Comparison of ENCODE assay signal across 8 mouse cellular contexts in genomic region chr2:103667962-103668815, GRCm38 (mm10).
DNase-seq lines count a peak whose midpoint lies in the region; ATAC-seq lines count a peak whose summit lies in the region.

No protein-coding gene starts in this region.

- H3K36me3 ChIP-seq in midbrain, embryonic 13.5 days: no peaks in the 10 kb centered on the region
- no peaks in the 10 kb centered on the region for H3K36me3 ChIP-seq in midbrain, embryonic 16.5 days (ENCODE audit: control insufficient read depth, insufficient read depth, low read length)
- H3K36me3 ChIP-seq in kidney, embryonic 15.5 days: no peaks in the 10 kb centered on the region
- H3K36me3 ChIP-seq in liver, embryonic 12.5 days: no peaks in the 10 kb centered on the region

- H3K4me2 ChIP-seq in midbrain, embryonic 13.5 days (replicated peaks): no peak overlapping the region
- H3K4me2 ChIP-seq in midbrain, embryonic 16.5 days (ENCODE audit: low read length): no peak overlapping the region
- no peak overlapping the region for H3K4me2 ChIP-seq in kidney, embryonic 15.5 days
- H3K4me2 ChIP-seq in liver, embryonic 12.5 days: no peak overlapping the region

- peaks cover 27% of the 10 kb centered on the region for H3K4me1 ChIP-seq in midbrain, embryonic 13.5 days (replicated peaks)
- H3K4me1 ChIP-seq in midbrain, embryonic 16.5 days (ENCODE audit: control insufficient read depth, insufficient read depth, low read length): peaks cover 6% of the 10 kb centered on the region
- H3K4me1 ChIP-seq in kidney, embryonic 15.5 days: peaks cover 27% of the 10 kb centered on the region
- peaks cover 10% of the 10 kb centered on the region; the same call in 1 of the 2 replicates for H3K4me1 ChIP-seq in liver, embryonic 12.5 days

- H3K4me3 ChIP-seq in midbrain, embryonic 13.5 days (replicated peaks): no peak overlapping the region
- no peak overlapping the region for H3K4me3 ChIP-seq in midbrain, embryonic 16.5 days (ENCODE audit: low read depth, low read length)
- no peak overlapping the region for H3K4me3 ChIP-seq in kidney, embryonic 15.5 days (replicated peaks)
- H3K4me3 ChIP-seq in liver, embryonic 12.5 days: no peak overlapping the region

- no peaks in the 10 kb centered on the region for H3K9me3 ChIP-seq in midbrain, embryonic 13.5 days
- H3K9me3 ChIP-seq in midbrain, embryonic 16.5 days (replicated peaks; ENCODE audit: control insufficient read depth, low read length, poor library complexity, severe bottlenecking): no peaks in the 10 kb centered on the region
- no peaks in the 10 kb centered on the region for H3K9me3 ChIP-seq in kidney, embryonic 15.5 days (replicated peaks)
- H3K9me3 ChIP-seq in liver, embryonic 12.5 days (replicated peaks): no peaks in the 10 kb centered on the region

- no peak overlapping the region for H3K9ac ChIP-seq in midbrain, embryonic 13.5 days (replicated peaks)
- no peak overlapping the region for H3K9ac ChIP-seq in midbrain, embryonic 16.5 days (ENCODE audit: low read depth, low read length)
- H3K9ac ChIP-seq in kidney, embryonic 15.5 days: no peak overlapping the region
- H3K9ac ChIP-seq in liver, embryonic 12.5 days: no peak overlapping the region

- no peaks in the 10 kb centered on the region for H3K27me3 ChIP-seq in midbrain, embryonic 13.5 days
- H3K27me3 ChIP-seq in midbrain, embryonic 16.5 days (ENCODE audit: control insufficient read depth, insufficient read depth, low read depth, low read length): no peaks in the 10 kb centered on the region
- H3K27me3 ChIP-seq in kidney, embryonic 15.5 days: no peaks in the 10 kb centered on the region
- H3K27me3 ChIP-seq in liver, embryonic 12.5 days (replicated peaks): no peaks in the 10 kb centered on the region

- H3K27ac ChIP-seq in midbrain, embryonic 13.5 days: no peak overlapping the region
- no peak overlapping the region for H3K27ac ChIP-seq in midbrain, embryonic 16.5 days (ENCODE audit: low read length)
- 0 out of 2 replicates have a peak overlapping the region, but pooled peaks have one; percentile 28 for H3K27ac ChIP-seq in kidney, embryonic 15.5 days
- H3K27ac ChIP-seq in liver, embryonic 12.5 days: no peak overlapping the region

- peak; percentile 65 for DNase-seq in adrenal gland, postnatal 10 days
- peak; percentile 23 to 45 for DNase-seq in heart, adult 9 months (ENCODE audit: low spot score in 2 of 2)
- DNase-seq in right cerebral cortex, postnatal 36 days (ENCODE audit: low spot score in 2 of 2): peak; percentile 39

- WGBS in midbrain, embryonic 13.5 days: 73% methylated on average over 8 of the region's 8 CpGs
- WGBS in midbrain, embryonic 16.5 days: 68% methylated on average over 8 of the region's 8 CpGs
- 56% methylated on average over 8 of the region's 8 CpGs for WGBS in kidney, embryonic 15.5 days
- 69% methylated on average over 8 of the region's 8 CpGs for WGBS in liver, embryonic 12.5 days (ENCODE audit: insufficient replicate concordance)

- peak; percentile 35; the same call in 1 of the 2 replicates for ATAC-seq in midbrain, embryonic 13.5 days
- ATAC-seq in midbrain, embryonic 16.5 days: no peak
- peak; percentile 47 for ATAC-seq in kidney, embryonic 15.5 days (replicated peaks; ENCODE audit: low FRiP score)
- 0 out of 2 replicates have a peak, but pooled peaks have one; percentile 15 for ATAC-seq in liver, embryonic 12.5 days
- no peak for ATAC-seq in monocyte, adult 5-6 weeks (replicated peaks; ENCODE audit: insufficient number of reproducible peaks, low FRiP score, low TSS enrichment, poor library complexity, severe bottlenecking)

Comparison
In these comparisons a context has a peak if more than half of its experiments do, and no peak if none do; other contexts are left out.
1. ATAC-seq: peak in midbrain, embryonic 13.5 days (single experiment), kidney, embryonic 15.5 days (single experiment) and liver, embryonic 12.5 days (single experiment); none in midbrain, embryonic 16.5 days (single experiment) and monocyte, adult 5-6 weeks (single experiment).
2. Peak in every context shown above with its lines, with median percentiles within 50 percentile points of each other: DNase-seq.